Mouse (Mus musculus): Measurements from ENCODE around the gene Diablo.

GRCm38 (mm10) chr5:123461420-123461819, 62.6 kb downstream of the Diablo start:
- TF ChIP-seq POLR2A (IDR thresholded peaks at IDR 0.05; ENCODE audit: control insufficient read depth, extremely low read depth, insufficient read depth, low read length, poor library complexity): no peak
- TF ChIP-seq CTCF (IDR thresholded peaks at IDR 0.05; ENCODE audit: borderline replicate concordance, control insufficient read depth, extremely low read depth, insufficient read depth, low read length, poor library complexity): no peak

All from thymus, adult 2 months (tissue).